Mouse (Mus musculus): Measurements from ENCODE around the gene Hist1h2ab. TPM values are rescaled to one million over a fixed set of nuclear protein-coding genes. Genes with fewer than 3 reads are reported as not detected.
"Not testable (repeated sequence)": the region's sequence is repeated elsewhere in the genome, so short reads cannot be mapped to it uniquely, and the experiment has no call there.

Gene Hist1h2ab
- total and polyA plus RNA-seq, 3 experiments = 0.51 to 6.7 (median 4.4) TPM

DNA sequence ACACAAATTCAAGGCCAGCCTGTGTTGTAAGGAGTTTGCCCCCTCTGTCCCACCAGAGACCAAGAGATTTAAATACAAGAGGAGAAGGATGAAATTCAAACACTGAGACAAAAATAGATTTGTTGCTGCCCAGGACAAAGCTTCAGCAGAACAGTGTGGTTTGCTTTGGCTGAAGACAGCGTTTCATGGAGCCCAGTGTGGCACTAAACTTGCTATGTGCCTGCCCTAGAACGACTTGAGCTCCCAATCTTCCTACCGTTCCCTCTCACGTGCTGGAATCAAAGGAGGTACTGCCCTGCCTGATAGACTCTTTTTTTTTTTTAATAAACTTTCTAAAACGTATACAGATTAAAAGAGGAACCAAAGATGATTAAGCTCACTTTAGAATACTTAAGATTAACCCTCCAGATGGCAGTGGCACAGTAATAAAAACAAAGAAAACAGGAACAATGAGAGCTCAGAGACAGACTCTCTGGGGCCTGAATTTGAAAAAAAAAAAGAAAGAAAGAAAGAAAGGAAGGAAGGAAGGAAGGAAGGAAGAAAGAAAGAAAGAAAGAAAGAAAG is 18.0 kb downstream of the Hist1h2ab start:
- intact Hi-C loops (cut with DNase I) = loop anchor here (10.0 kb wide), 1 partner anchor 404 kb away; the partner anchor contains the start of gene Zfp322a
- WGBS = 29% methylated on average over 5 of the region's 5 CpGs
- no peak for DNase-seq
- Histone ChIP-seq H3K9ac (ENCODE audit: low read depth, low read length) (no peak overlapping the region), H3K4me1 (ENCODE audit: control insufficient read depth, insufficient read depth, low read length) (peaks cover 1% of the 10 kb centered on the region; the same call in 1 of the 2 replicates), H3K27ac (no peak overlapping the region), H3K4me3 (no peak overlapping the region), H3K36me3 (ENCODE audit: control insufficient read depth, insufficient read depth, low read length) (no peaks in the 10 kb centered on the region), H3K27me3 (ENCODE audit: control insufficient read depth, insufficient read depth, low read length) (no peaks in the 10 kb centered on the region), H3K79me2 (replicated peaks; ENCODE audit: control insufficient read depth, insufficient read depth, low read length) (no peaks in the 10 kb centered on the region)
- TF ChIP-seq CTCF (IDR thresholded peaks at IDR 0.05) = no peak
- no peak for TF ChIP-seq EP300 (IDR thresholded peaks at IDR 0.05; ENCODE audit: insufficient read depth, low read depth, low read length)
- no peak for TF ChIP-seq POLR2A (IDR thresholded peaks at IDR 0.05; ENCODE audit: insufficient read depth, low read depth, low read length)

DNA sequence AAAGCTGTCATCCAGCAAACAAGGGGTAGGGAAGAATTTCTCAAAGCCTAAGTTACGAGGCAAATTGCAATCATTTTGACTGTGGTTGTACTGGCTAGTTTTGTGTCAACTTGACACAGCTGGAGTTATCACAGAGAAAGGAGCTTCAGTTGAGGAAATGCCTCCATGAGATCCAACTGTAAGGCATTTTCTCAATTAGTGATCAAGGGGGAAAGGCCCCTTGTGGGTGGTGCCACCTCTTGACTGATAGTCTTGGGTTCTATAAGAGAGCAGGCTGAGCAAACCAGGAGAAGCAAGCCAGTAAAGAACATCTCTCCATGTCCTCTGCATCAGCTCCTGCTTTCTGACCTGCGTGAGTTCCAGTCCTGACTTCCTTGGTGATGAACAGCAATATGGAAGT is 18.7 kb downstream of the Hist1h2ab start, which contains the start of gene Trim38:
Gene Trim38 (plus strand): TSS at position 301 of the 400 bp plus-strand sequence.
- H3K36me3 ChIP-seq (ENCODE audit: control insufficient read depth, insufficient read depth, low read length); H3K9ac ChIP-seq (ENCODE audit: low read depth, low read length); H3K79me2 ChIP-seq (replicated peaks; ENCODE audit: control insufficient read depth, insufficient read depth, low read length); H3K27ac ChIP-seq; H3K4me1 ChIP-seq (ENCODE audit: control insufficient read depth, insufficient read depth, low read length); DNase-seq; H3K27me3 ChIP-seq (ENCODE audit: control insufficient read depth, insufficient read depth, low read length); H3K4me3 ChIP-seq: not testable (repeated sequence)
- intact Hi-C loops (cut with DNase I) = loop anchor here (10.0 kb wide), 1 partner anchor 405 kb away; the partner anchor contains the start of gene Zfp322a
- WGBS = 93% methylated on average over 2 of the region's 2 CpGs

DNA sequence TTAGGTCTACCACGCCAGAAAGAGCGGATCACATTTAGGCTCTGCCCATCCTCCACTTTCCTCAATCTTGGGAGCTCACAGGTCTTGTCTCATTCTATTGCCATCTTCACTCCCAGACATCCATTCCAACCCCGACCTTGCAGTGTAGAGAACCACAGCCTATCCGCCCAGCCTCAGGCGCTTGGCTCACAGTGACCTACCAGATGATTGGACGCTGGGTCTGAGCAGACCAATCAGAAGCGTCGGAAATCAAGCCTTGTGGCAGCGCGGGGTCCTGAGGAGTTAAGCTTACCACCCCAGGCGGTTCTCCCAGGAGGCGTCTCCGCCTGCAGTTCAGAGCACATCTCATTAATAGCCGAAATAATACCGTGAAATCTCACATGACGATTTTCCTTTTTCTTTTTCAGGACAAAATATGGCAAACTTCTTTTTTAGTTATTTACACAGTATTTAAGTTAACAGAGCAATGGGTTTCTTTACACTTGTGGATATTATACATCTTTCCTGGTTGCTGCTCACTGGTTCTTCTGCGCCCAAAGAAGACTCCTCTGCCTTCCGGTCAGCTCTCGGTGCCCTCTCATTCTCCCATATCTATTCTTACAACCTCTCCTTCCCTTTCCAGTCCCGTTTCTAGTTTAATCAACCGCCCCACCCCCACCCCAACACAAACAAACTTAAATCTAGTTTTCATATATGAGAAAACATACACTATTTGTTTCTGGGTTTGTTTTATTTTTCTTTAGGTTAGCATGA is 21.8 kb downstream of the Hist1h2ab start:
- intact Hi-C loops (cut with DNase I) = no loop called here
- TF ChIP-seq CTCF (IDR thresholded peaks at IDR 0.05) (no peak), POLR2A (IDR thresholded peaks at IDR 0.05; ENCODE audit: insufficient read depth, low read depth, low read length) (no peak)
- no peaks in the 10 kb centered on the region for H3K27me3 ChIP-seq (ENCODE audit: control insufficient read depth, insufficient read depth, low read length)
- H3K27ac ChIP-seq = no peak overlapping the region
- peak; percentile 24 to 37 for DNase-seq
- H3K36me3 ChIP-seq (ENCODE audit: control insufficient read depth, insufficient read depth, low read length) = no peaks in the 10 kb centered on the region
- no peak overlapping the region for H3K4me3 ChIP-seq
- H3K4me1 ChIP-seq (ENCODE audit: control insufficient read depth, insufficient read depth, low read length) = peaks cover 1% of the 10 kb centered on the region; the same call in 1 of the 2 replicates
- WGBS = 13% methylated on average over 21 of the region's 21 CpGs
- H3K79me2 ChIP-seq (replicated peaks; ENCODE audit: control insufficient read depth, insufficient read depth, low read length) = no peaks in the 10 kb centered on the region
- H3K9ac ChIP-seq (ENCODE audit: low read depth, low read length) = no peak overlapping the region

DNA sequence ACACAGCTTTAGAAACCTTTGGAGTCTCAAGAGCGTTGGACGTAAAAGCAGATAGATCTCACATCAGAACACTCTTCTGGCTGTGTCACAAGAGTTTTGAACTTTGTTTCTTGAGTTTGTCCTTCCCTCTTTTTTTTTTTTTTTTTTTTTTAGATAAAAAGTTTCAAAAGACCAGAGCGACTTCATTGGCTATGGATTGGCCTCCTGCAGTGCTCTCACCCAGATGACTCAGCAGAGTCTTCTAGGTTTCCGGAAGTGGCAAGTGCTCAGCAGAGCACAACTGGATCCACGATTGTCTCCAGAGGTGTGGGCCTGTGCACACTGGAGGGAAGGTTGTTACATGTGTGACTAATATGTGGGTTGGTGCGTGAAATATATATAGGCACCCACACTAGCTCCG is 27.4 kb downstream of the Hist1h2ab start:
- H3K9ac ChIP-seq (ENCODE audit: low read depth, low read length) = no peak overlapping the region
- H3K4me3 ChIP-seq = no peak overlapping the region
- no peaks in the 10 kb centered on the region for H3K27me3 ChIP-seq (ENCODE audit: control insufficient read depth, insufficient read depth, low read length)
- DNase-seq = no peak
- WGBS = 90% methylated on average over 7 of the region's 7 CpGs
- H3K4me1 ChIP-seq (ENCODE audit: control insufficient read depth, insufficient read depth, low read length) = no peaks in the 10 kb centered on the region
- intact Hi-C loops (cut with DNase I) = no loop called here
- H3K79me2 ChIP-seq (replicated peaks; ENCODE audit: control insufficient read depth, insufficient read depth, low read length) = no peaks in the 10 kb centered on the region
- no peaks in the 10 kb centered on the region for H3K36me3 ChIP-seq (ENCODE audit: control insufficient read depth, insufficient read depth, low read length)
- H3K27ac ChIP-seq = no peak overlapping the region
- TF ChIP-seq CTCF (IDR thresholded peaks at IDR 0.05) (no peak), EP300 (IDR thresholded peaks at IDR 0.05; ENCODE audit: insufficient read depth, low read depth, low read length) (no peak), POLR2A (IDR thresholded peaks at IDR 0.05; ENCODE audit: insufficient read depth, low read depth, low read length) (no peak)

DNA sequence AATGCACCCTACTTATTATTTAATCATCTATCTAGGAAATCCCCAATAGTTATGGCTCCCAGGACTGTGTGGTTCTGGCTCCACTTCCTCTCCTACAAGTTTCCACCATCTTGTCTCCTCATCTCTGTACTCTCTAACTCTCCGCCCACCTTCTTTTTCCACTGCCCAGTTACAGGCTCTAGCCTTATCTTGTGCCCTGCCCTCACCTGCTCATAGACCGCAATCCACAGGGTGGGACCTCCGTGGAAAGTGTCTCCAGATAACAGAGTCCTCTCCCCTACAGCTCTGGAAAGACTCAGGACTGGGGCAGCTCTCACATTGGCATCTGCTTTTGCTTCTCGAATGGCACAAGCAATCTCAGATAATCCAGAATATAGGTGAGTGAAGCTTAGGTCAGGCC is 28.1 kb downstream of the Hist1h2ab start:
- intact Hi-C loops (cut with DNase I) = no loop called here
- Histone ChIP-seq H3K9ac (ENCODE audit: low read depth, low read length) (no peak overlapping the region), H3K4me1 (ENCODE audit: control insufficient read depth, insufficient read depth, low read length) (no peaks in the 10 kb centered on the region), H3K36me3 (ENCODE audit: control insufficient read depth, insufficient read depth, low read length) (no peaks in the 10 kb centered on the region), H3K27me3 (ENCODE audit: control insufficient read depth, insufficient read depth, low read length) (no peaks in the 10 kb centered on the region), H3K79me2 (replicated peaks; ENCODE audit: control insufficient read depth, insufficient read depth, low read length) (no peaks in the 10 kb centered on the region), H3K4me3 (no peak overlapping the region), H3K27ac (no peak overlapping the region)
- no peak for DNase-seq
- 72% methylated on average over 4 of the region's 4 CpGs for WGBS
- TF ChIP-seq POLR2A (IDR thresholded peaks at IDR 0.05; ENCODE audit: insufficient read depth, low read depth, low read length) = no peak
- TF ChIP-seq CTCF (IDR thresholded peaks at IDR 0.05) = no peak
- no peak for TF ChIP-seq EP300 (IDR thresholded peaks at IDR 0.05; ENCODE audit: insufficient read depth, low read depth, low read length)

DNA sequence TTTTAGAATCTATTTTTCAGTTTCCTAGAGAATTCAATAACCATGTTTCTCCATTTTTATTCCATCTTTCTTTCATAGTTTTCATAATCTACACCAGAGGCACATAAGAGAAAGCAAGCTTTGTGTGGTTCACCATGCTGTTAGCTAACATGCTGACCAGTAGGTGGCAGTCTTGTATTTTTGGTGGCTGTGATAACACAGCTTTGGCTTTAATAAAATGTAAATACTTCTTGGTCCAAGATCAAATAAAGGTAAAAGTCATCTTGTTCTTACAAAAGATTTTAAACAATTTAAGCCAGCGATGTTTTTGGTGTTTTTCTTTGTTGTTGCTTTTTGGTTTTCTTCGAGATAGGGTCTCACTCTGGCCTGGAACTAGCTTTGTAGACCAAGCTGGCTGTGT is 41.6 kb downstream of the Hist1h2ab start:
- Histone ChIP-seq H3K4me1 (ENCODE audit: control insufficient read depth, insufficient read depth, low read length) (no peaks in the 10 kb centered on the region), H3K79me2 (replicated peaks; ENCODE audit: control insufficient read depth, insufficient read depth, low read length) (no peaks in the 10 kb centered on the region), H3K9ac (ENCODE audit: low read depth, low read length) (no peak overlapping the region), H3K27ac (no peak overlapping the region), H3K27me3 (ENCODE audit: control insufficient read depth, insufficient read depth, low read length) (no peaks in the 10 kb centered on the region), H3K4me3 (no peak overlapping the region), H3K36me3 (ENCODE audit: control insufficient read depth, insufficient read depth, low read length) (no peaks in the 10 kb centered on the region)
- peak; percentile 93; the same call in 1 of the 2 replicates for TF ChIP-seq CTCF (IDR thresholded peaks at IDR 0.05)
- no peak for TF ChIP-seq POLR2A (IDR thresholded peaks at IDR 0.05; ENCODE audit: insufficient read depth, low read depth, low read length)
- 41% methylated on average over 2 of the region's 2 CpGs for WGBS
- intact Hi-C loops (cut with DNase I) = loop anchor here (5.0 kb wide), 1 partner anchor 505 kb away; no protein-coding TSS in a partner anchor
- DNase-seq = peak in 1 of 2 experiments; percentile 8

Data from heart, adult 2 months (tissue).